Comparison of ENCODE assay signal across 8 mouse cellular contexts in the genomic region with DNA sequence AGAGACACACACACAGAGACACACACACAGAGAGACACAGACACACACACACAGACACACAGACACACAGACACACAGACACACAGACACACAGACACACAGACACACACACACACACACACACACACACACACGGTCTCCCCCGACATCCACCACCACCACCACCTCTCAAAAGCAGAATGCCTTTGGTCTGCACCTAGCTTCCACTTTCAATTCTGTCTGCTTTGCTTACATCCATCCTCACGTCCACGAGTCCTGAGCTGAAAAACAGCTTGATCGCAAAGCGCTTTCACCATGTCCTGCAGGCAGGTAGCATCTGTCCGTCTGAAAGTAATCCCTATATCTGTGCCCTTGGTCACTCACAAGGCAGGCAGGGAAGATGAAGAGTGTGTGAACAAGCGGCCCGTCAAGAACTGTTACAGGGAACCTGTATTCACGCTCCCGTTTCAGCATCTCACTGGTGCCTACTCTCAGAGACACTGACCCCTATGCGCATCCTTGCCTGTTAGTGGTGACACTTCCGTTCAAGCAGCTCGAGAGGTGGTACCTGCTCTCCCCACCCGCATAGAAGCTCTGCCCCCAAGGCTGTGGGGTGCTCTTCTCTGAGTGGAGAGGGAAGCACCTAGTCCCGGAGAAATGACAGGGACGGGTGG. TPM values are rescaled to one million over a fixed set of nuclear protein-coding genes. Genes with fewer than 3 reads are reported as not detected.
DNase-seq lines count a peak whose midpoint lies in the region; ATAC-seq and TF ChIP-seq lines count a peak whose summit lies in the region.

No protein-coding gene starts in this region.

- WGBS in heart, adult 2 months: 12% methylated on average over 17 of the region's 17 CpGs
- 31% methylated on average over 17 of the region's 17 CpGs for WGBS in embryonic facial prominence, embryonic 14.5 days
- 41% methylated on average over 17 of the region's 17 CpGs for WGBS in hindbrain, embryonic 16.5 days

- no peaks in the 10 kb centered on the region for H3K79me2 ChIP-seq in heart, adult 2 months (replicated peaks; ENCODE audit: control insufficient read depth, insufficient read depth, low read length)

- peaks cover 12% of the 10 kb centered on the region for H3K4me1 ChIP-seq in heart, adult 2 months (ENCODE audit: control insufficient read depth, insufficient read depth, low read length)
- 0 out of 2 replicates have a peak, but pooled peaks cover 3% of the 10 kb centered on the region for H3K4me1 ChIP-seq in embryonic facial prominence, embryonic 14.5 days (ENCODE audit: control insufficient read depth, insufficient read depth, low read length)
- H3K4me1 ChIP-seq in hindbrain, embryonic 16.5 days (ENCODE audit: control insufficient read depth, insufficient read depth, low read depth, low read length): peaks cover 7% of the 10 kb centered on the region

- peak overlapping the region; percentile 84 for H3K27ac ChIP-seq in heart, adult 2 months
- no peak overlapping the region for H3K27ac ChIP-seq in embryonic facial prominence, embryonic 14.5 days (replicated peaks; ENCODE audit: low read depth, low read length)
- no peak overlapping the region for H3K27ac ChIP-seq in hindbrain, embryonic 16.5 days (ENCODE audit: low read depth, low read length)

- H3K27me3 ChIP-seq in heart, adult 2 months (ENCODE audit: control insufficient read depth, insufficient read depth, low read length): no peaks in the 10 kb centered on the region
- H3K27me3 ChIP-seq in embryonic facial prominence, embryonic 14.5 days (replicated peaks; ENCODE audit: control insufficient read depth, insufficient read depth, low read length): peaks cover 26% of the 10 kb centered on the region
- peaks cover 15% of the 10 kb centered on the region for H3K27me3 ChIP-seq in hindbrain, embryonic 16.5 days (replicated peaks; ENCODE audit: control insufficient read depth, insufficient read depth, low read length)

- H3K9ac ChIP-seq in heart, adult 2 months (ENCODE audit: low read depth, low read length): peak overlapping the region; percentile 90
- H3K9ac ChIP-seq in embryonic facial prominence, embryonic 14.5 days (ENCODE audit: low read depth, low read length): no peak overlapping the region
- no peak overlapping the region for H3K9ac ChIP-seq in hindbrain, embryonic 16.5 days (ENCODE audit: low read depth, low read length)

- intact Hi-C loops in heart, adult 2 months (cut with DNase I): loop anchor here (5.0 kb wide), 1 partner anchor 166 kb away; a partner anchor contains a TSS

- no peak for ATAC-seq in embryonic facial prominence, embryonic 14.5 days (ENCODE audit: low read depth)
- ATAC-seq in hindbrain, embryonic 16.5 days: 0 out of 2 replicates have a peak, but pooled peaks have one; percentile 52

- H3K4me3 ChIP-seq in heart, adult 2 months: peak overlapping the region; percentile 79
- H3K4me3 ChIP-seq in embryonic facial prominence, embryonic 14.5 days (ENCODE audit: low read depth, low read length): peak overlapping the region; percentile 44
- H3K4me3 ChIP-seq in hindbrain, embryonic 16.5 days (ENCODE audit: low read length): peak overlapping the region; percentile 45

- H3K4me2 ChIP-seq in embryonic facial prominence, embryonic 14.5 days (ENCODE audit: low read depth, low read length): peak overlapping the region; percentile 84
- H3K4me2 ChIP-seq in hindbrain, embryonic 16.5 days (ENCODE audit: low read length): peak overlapping the region; percentile 83

- no peak for TF ChIP-seq EP300 in heart, adult 2 months (IDR thresholded peaks at IDR 0.05; ENCODE audit: insufficient read depth, low read depth, low read length)

- peaks cover 4% of the 10 kb centered on the region for H3K36me3 ChIP-seq in heart, adult 2 months (ENCODE audit: control insufficient read depth, insufficient read depth, low read length)
- H3K36me3 ChIP-seq in embryonic facial prominence, embryonic 14.5 days (ENCODE audit: control insufficient read depth, insufficient read depth, low read length): no peaks in the 10 kb centered on the region
- H3K36me3 ChIP-seq in hindbrain, embryonic 16.5 days (ENCODE audit: control insufficient read depth, insufficient read depth, low read length): no peaks in the 10 kb centered on the region

- no peak for TF ChIP-seq CTCF in heart, adult 2 months (IDR thresholded peaks at IDR 0.05)

- peak; percentile 36 to 60 for DNase-seq in heart, adult 2 months
- no peak for DNase-seq in heart, adult 8-10 months (ENCODE audit: low spot score)
- DNase-seq in embryonic facial prominence, embryonic 14.5 days (ENCODE audit: low spot score): no peak
- DNase-seq in lung, postnatal 14 days: peak; percentile 13
- DNase-seq in left cerebral cortex, adult 18-20 months (ENCODE audit: low spot score in 2 of 2): no peak
- no peak for DNase-seq in urinary bladder, postnatal 25 days (ENCODE audit: low spot score)
- DNase-seq in cerebellum, adult 9-11 months: no peak

- no peaks in the 10 kb centered on the region for H3K9me3 ChIP-seq in embryonic facial prominence, embryonic 14.5 days (ENCODE audit: control insufficient read depth, low read length)
- no peaks in the 10 kb centered on the region for H3K9me3 ChIP-seq in hindbrain, embryonic 16.5 days (ENCODE audit: control insufficient read depth, low read length)

- TF ChIP-seq POLR2A in heart, adult 2 months (IDR thresholded peaks at IDR 0.05; ENCODE audit: insufficient read depth, low read depth, low read length): 0 out of 2 replicates have a peak, but pooled peaks have one; percentile 14

RNA-seq across cellular contexts. Expression of a gene that starts 1.5 kb away (rescaled TPM):
- 10 to 100 TPM in 1 of 2 experiments, 1 to 10 TPM in 1; 9.6 to 11.9 TPM for total RNA-seq in heart, adult 2 months (2021)
- polyA plus RNA-seq in heart, adult 2 months (2012; rRNA removed): 7.5 and 11.2 TPM in 2 replicates
- 10 to 100 TPM in 1 of 4 experiments, 1 to 10 TPM in 3; 8.9 to 11.7 (median 9.3) TPM for total RNA-seq in heart, adult 8-10 months (2022)
- 1.5 and 1.9 TPM in 2 replicates for polyA plus RNA-seq in embryonic facial prominence, embryonic 14.5 days (2014; fragmentation: Nextera tagmentation; extraction: Ambion mirVana)
- polyA plus RNA-seq in hindbrain, embryonic 16.5 days (2015; fragmentation: Nextera tagmentation; extraction: Ambion mirVana): 2.1 and 2.6 TPM in 2 replicates
- 1 to 10 TPM; 2.4 to 3.3 TPM for total RNA-seq in left cerebral cortex, adult 18-20 months (2021)

Comparison
In these comparisons a context has a peak if more than half of its experiments do, and no peak if none do; other contexts are left out.
1. DNase-seq: peak in heart, adult 2 months (2 of 2) and lung, postnatal 14 days (single experiment); none in heart, adult 8-10 months (single experiment), embryonic facial prominence, embryonic 14.5 days (single experiment), left cerebral cortex, adult 18-20 months (0 of 2), urinary bladder, postnatal 25 days (single experiment) and cerebellum, adult 9-11 months (single experiment).
2. Peak in every context shown above with its lines, with median percentiles within 50 percentile points of each other: H3K4me3 ChIP-seq.